Mouse (Mus musculus): ENCODE measurements around the gene Gm7030. TPM values are rescaled to one million over a fixed set of nuclear protein-coding genes. Genes with fewer than 3 reads are reported as not detected.
"Not testable (repeated sequence)": the region's sequence is repeated elsewhere in the genome, so short reads cannot be mapped to it uniquely, and the experiment has no call there.

The Gm7030 gene
- total RNA-seq (2021), result not detected

- intact Hi-C loops (cut with DNase I); DNase-seq: not testable (repeated sequence)
These were observed at the start of gene Gm7030 for GRCm38 (mm10) chr17:36128968-36129817. Gene Gm7030 (minus strand): TSS chr17:36129425.

GRCm38 (mm10) chr17:36178938-36179337 is 49.7 kb upstream of the Gm7030 start:
- DNase-seq, result not testable (repeated sequence)

GRCm38 (mm10) chr17:36176132-36176531 is 46.9 kb upstream of the Gm7030 start:
- DNase-seq; intact Hi-C loops (cut with DNase I): not testable (repeated sequence)

More at GRCm38 (mm10) chr17:36178938-36179337, 49.7 kb upstream of the Gm7030 start:
- intact Hi-C loops (cut with DNase I), result not testable (repeated sequence)

- intact Hi-C loops (cut with DNase I), result no loop called here
- DNase-seq, result no peak
These were observed 41.1 kb upstream of the Gm7030 start for GRCm38 (mm10) chr17:36170287-36170814.

GRCm38 (mm10) chr17:36169753-36170152 is 40.5 kb upstream of the Gm7030 start:
- intact Hi-C loops (cut with DNase I), result no loop called here
- no peak for DNase-seq

- DNase-seq; intact Hi-C loops (cut with DNase I): not testable (repeated sequence)
These were observed 39.9 kb upstream of the Gm7030 start for GRCm38 (mm10) chr17:36169094-36169493.

- DNase-seq, result no peak
- intact Hi-C loops (cut with DNase I), result no loop called here
These were observed 38.9 kb upstream of the Gm7030 start, which contains the start of gene Gm8909 for GRCm38 (mm10) chr17:36168039-36168652. Gene Gm8909 (minus strand): TSS chr17:36168537.

GRCm38 (mm10) chr17:36167306-36168038 is 38.2 kb upstream of the Gm7030 start:
- DNase-seq, result peak in 1 of 2 experiments; percentile 13
- intact Hi-C loops (cut with DNase I), result no loop called here

- intact Hi-C loops (cut with DNase I); DNase-seq: not testable (repeated sequence)
These were observed 37.7 kb upstream of the Gm7030 start for GRCm38 (mm10) chr17:36166901-36167300.

- intact Hi-C loops (cut with DNase I), result no loop called here
These were observed 32.2 kb upstream of the Gm7030 start for GRCm38 (mm10) chr17:36161129-36162051.

GRCm38 (mm10) chr17:36158264-36158663 is 29.0 kb upstream of the Gm7030 start:
- DNase-seq; intact Hi-C loops (cut with DNase I): not testable (repeated sequence)

More at GRCm38 (mm10) chr17:36161129-36162051, 32.2 kb upstream of the Gm7030 start:
- no peak for DNase-seq

GRCm38 (mm10) chr17:36157782-36158181 is 28.6 kb upstream of the Gm7030 start:
- intact Hi-C loops (cut with DNase I); DNase-seq: not testable (repeated sequence)

GRCm38 (mm10) chr17:36154271-36155149 is 25.3 kb upstream of the Gm7030 start:
- intact Hi-C loops (cut with DNase I), result no loop called here

GRCm38 (mm10) chr17:36151200-36151599 is 22.0 kb upstream of the Gm7030 start:
- DNase-seq; intact Hi-C loops (cut with DNase I): not testable (repeated sequence)

More at GRCm38 (mm10) chr17:36154271-36155149, 25.3 kb upstream of the Gm7030 start:
- DNase-seq, result no peak

- DNase-seq; intact Hi-C loops (cut with DNase I): not testable (repeated sequence)
These were observed 19.2 kb upstream of the Gm7030 start for GRCm38 (mm10) chr17:36148468-36148867.

- intact Hi-C loops (cut with DNase I), result loop anchor here (2.0 kb wide), 1 partner anchor 60 kb away; no protein-coding TSS in a partner anchor
- not testable (repeated sequence) for DNase-seq
These were observed 17.7 kb upstream of the Gm7030 start for GRCm38 (mm10) chr17:36146937-36147336.

GRCm38 (mm10) chr17:36145861-36146156 is 16.6 kb upstream of the Gm7030 start:
- DNase-seq, result not testable (repeated sequence)
- intact Hi-C loops (cut with DNase I), result loop anchor here (2.0 kb wide), 1 partner anchor 59 kb away; no protein-coding TSS in a partner anchor

GRCm38 (mm10) chr17:36145111-36145860 is 16.1 kb upstream of the Gm7030 start:
- intact Hi-C loops (cut with DNase I), result no loop called here
- no peak for DNase-seq

Data from heart, postnatal 36 days (tissue).